Mouse (Mus musculus) embryonic facial prominence, embryonic 10.5 days (tissue): ENCODE results near the gene Gbp10. TPM values are rescaled to one million over a fixed set of nuclear protein-coding genes. Genes with fewer than 3 reads are reported as not detected.
"Not testable (repeated sequence)": the region's sequence is repeated elsewhere in the genome, so short reads cannot be mapped to it uniquely, and the experiment has no call there.

Experiments
- DNase-seq: peaks from one replicate; pipeline ENCODE4 v3.0.0-alpha.2; 2017; ENCODE audit warnings: low spot score
- H3K27ac ChIP-seq: fragments of 300-500 bp; sonication (generic); replicated peaks from 2 replicates; pipeline ENCODE4 v1.5.1; 2016; ENCODE audit warnings: mild to moderate bottlenecking
- H3K27me3 ChIP-seq: fragments of 300-500 bp; sonication (generic); replicated peaks from 2 replicates; pipeline ENCODE4 v1.6.1; 2016; ENCODE audit warnings: low read depth, mild to moderate bottlenecking; ENCODE audit not compliant: poor library complexity, severe bottlenecking
- H3K36me3 ChIP-seq: fragments of 300-500 bp; sonication (generic); replicated peaks from 2 replicates; pipeline ENCODE4 v1.6.1; 2016; ENCODE audit warnings: mild to moderate bottlenecking, moderate library complexity
- H3K4me1 ChIP-seq: fragments of 300-500 bp; sonication (generic); 2 replicates; pipeline ENCODE4 v1.6.1; 2016
- H3K4me3 ChIP-seq: fragments of 300-500 bp; sonication (generic); 2 replicates; pipeline ENCODE4 v1.5.1; 2016; ENCODE audit warnings: mild to moderate bottlenecking, moderate library complexity
- H3K9me3 ChIP-seq: fragments of 300-500 bp; sonication (generic); 2 replicates; pipeline ENCODE4 v1.6.1; 2016; ENCODE audit warnings: mild to moderate bottlenecking
- WGBS: fragments of 180-500 bp; shearing (Covaris S2); methylation state at CpG from one replicate; pipeline ENCODE4 v1.1.7; 2016; 5-methylcytosine and 5-hydroxymethylcytosine counted together
- polyA plus RNA-seq: library from polyadenylated mRNA; unstranded; fragments of >200 nt; fragmentation: Nextera tagmentation; extraction: Ambion mirVana; gene quantifications from 2 replicates; pipeline ENCODE4 v1.2.1, GENCODE M21; 2016

Gbp10 gene
- 0.10 and 0.30 TPM in 2 replicates for polyA plus RNA-seq

- not testable (repeated sequence) for H3K4me3 ChIP-seq, H3K27ac ChIP-seq, H3K27me3 ChIP-seq, DNase-seq, H3K36me3 ChIP-seq, H3K9me3 ChIP-seq, H3K4me1 ChIP-seq
Observed at GRCm38 (mm10) chr5:105239483-105240047, at the start of gene Gbp10. Gene Gbp10 (minus strand): TSS chr5:105239533.

DNA sequence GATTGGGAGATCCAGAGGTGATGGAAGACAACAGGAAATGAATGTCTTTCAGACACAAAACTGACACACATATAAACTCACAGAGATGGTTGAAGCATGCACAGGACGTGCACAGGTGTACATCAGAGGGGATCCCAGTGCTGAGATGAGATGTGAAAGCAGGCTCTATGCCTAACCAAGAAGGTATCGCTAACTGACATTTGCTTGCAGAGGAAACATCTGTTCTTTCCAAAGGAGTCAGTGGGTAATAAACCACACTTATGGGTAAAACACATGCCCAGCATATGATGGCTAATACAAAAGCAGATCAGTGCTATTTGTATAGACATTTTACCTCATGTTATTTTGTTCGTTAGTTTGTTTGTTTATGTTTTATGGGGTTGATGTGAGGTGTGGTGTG is 21.3 kb upstream of the Gbp10 start:
- 100% methylated on average over 1 of the region's 3 CpGs for WGBS
- not testable (repeated sequence) for H3K9me3 ChIP-seq, H3K4me3 ChIP-seq, H3K27me3 ChIP-seq, H3K27ac ChIP-seq, H3K4me1 ChIP-seq, H3K36me3 ChIP-seq, DNase-seq

GRCm38 (mm10) chr5:105252491-105252890 is 13.2 kb upstream of the Gbp10 start:
- no peaks in the 10 kb centered on the region for H3K27me3 ChIP-seq
- no peak overlapping the region for H3K4me3 ChIP-seq
- no peaks in the 10 kb centered on the region for H3K9me3 ChIP-seq
- no peaks in the 10 kb centered on the region for H3K36me3 ChIP-seq
- H3K27ac ChIP-seq = no peak overlapping the region
- no peak for DNase-seq
- H3K4me1 ChIP-seq = no peaks in the 10 kb centered on the region

DNA sequence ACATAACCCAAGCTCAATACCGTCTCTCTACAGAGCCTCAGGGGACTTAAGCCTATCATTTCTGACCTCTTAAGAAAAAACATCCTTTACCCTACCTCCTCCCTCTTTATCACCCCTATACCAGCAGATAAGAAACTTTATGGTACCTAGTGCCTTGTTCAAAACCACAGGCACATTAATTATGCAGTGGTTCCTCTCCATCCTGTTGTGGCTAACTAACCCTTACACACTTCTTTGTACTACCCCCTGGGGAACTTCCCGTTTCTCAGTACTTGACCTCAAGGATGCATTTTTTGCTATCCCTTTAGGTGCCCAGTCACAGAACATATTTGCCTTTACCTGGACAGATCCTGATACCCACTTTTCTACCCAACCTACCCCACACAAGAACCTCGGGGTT is 5.4 kb upstream of the Gbp10 start:
- H3K36me3 ChIP-seq, H3K4me3 ChIP-seq, H3K27me3 ChIP-seq, H3K4me1 ChIP-seq, DNase-seq, H3K27ac ChIP-seq, H3K9me3 ChIP-seq: not testable (repeated sequence)
- WGBS = 81% methylated on average over 3 of the region's 3 CpGs

GRCm38 (mm10) chr5:105240982-105241381 is 1.6 kb upstream of the Gbp10 start:
- not testable (repeated sequence) for H3K27me3 ChIP-seq, H3K4me1 ChIP-seq, H3K9me3 ChIP-seq, H3K4me3 ChIP-seq, H3K27ac ChIP-seq, H3K36me3 ChIP-seq, DNase-seq
- WGBS = 83% methylated on average over 5 of the region's 5 CpGs

- not testable (repeated sequence) for DNase-seq, H3K4me1 ChIP-seq, H3K4me3 ChIP-seq, H3K36me3 ChIP-seq, H3K27ac ChIP-seq, H3K9me3 ChIP-seq, H3K27me3 ChIP-seq
- WGBS = 81% methylated on average over 1 of the region's 1 CpGs
Observed at GRCm38 (mm10) chr5:105238402-105238801, 931 bp downstream of the Gbp10 start.

GRCm38 (mm10) chr5:105236040-105236439 is 3.3 kb downstream of the Gbp10 start:
- H3K9me3 ChIP-seq, H3K4me3 ChIP-seq, H3K27me3 ChIP-seq, H3K4me1 ChIP-seq, H3K36me3 ChIP-seq, DNase-seq, H3K27ac ChIP-seq: not testable (repeated sequence)
- WGBS = 83% methylated on average over 3 of the region's 3 CpGs

DNA sequence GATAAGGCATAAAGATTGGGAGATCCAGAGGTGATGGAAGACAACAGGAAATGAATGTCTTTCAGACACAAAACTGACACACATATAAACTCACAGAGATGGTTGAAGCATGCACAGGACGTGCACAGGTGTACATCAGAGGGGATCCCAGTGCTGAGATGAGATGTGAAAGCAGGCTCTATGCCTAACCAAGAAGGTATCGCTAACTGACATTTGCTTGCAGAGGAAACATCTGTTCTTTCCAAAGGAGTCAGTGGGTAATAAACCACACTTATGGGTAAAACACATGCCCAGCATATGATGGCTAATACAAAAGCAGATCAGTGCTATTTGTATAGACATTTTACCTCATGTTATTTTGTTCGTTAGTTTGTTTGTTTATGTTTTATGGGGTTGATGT is 30.4 kb downstream of the Gbp10 start:
- WGBS = 92% methylated on average over 1 of the region's 3 CpGs
- H3K9me3 ChIP-seq, H3K36me3 ChIP-seq, H3K27ac ChIP-seq, DNase-seq, H3K4me1 ChIP-seq, H3K4me3 ChIP-seq, H3K27me3 ChIP-seq: not testable (repeated sequence)

- not testable (repeated sequence) for H3K9me3 ChIP-seq, H3K4me3 ChIP-seq, H3K36me3 ChIP-seq, DNase-seq, H3K4me1 ChIP-seq, H3K27ac ChIP-seq, H3K27me3 ChIP-seq
- 87% methylated on average over 4 of the region's 4 CpGs for WGBS
Observed at GRCm38 (mm10) chr5:105200791-105201355, 38.5 kb downstream of the Gbp10 start.

GRCm38 (mm10) chr5:105199149-105199548 is 40.2 kb downstream of the Gbp10 start:
- H3K4me3 ChIP-seq, DNase-seq, H3K9me3 ChIP-seq, H3K4me1 ChIP-seq, H3K36me3 ChIP-seq, H3K27ac ChIP-seq, H3K27me3 ChIP-seq: not testable (repeated sequence)
- WGBS = 96% methylated on average over 1 of the region's 1 CpGs

DNA sequence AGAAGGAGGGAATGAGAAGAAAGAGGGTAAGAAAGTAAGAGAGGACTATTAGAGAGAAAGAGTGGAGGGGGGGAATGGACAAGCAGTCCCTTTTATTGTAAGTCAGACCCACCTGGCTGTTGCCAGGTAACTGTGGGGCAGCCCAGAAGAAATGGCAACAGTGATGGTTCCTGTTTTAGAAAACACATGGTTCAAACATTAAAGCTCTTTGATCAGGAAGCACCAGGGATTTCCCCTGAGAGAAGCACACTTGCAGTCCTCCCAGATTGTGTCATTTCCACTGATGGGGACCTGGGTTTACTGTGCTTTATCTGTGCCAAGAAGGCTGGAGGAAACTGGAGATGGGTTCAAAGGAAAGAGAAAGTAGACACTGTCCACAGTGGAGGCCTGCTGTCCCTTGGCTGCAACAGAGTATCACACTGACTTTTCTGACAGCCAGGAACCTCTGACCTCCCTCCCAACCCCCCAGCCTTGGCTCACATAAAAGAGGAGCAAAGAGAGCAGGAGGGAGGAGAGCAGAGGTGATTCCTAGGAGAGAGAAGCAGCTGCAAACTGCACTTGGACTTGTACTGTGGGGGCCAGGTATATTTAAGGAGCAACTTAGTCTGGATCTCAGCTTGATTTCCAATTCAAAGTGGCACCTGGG is 41.3 kb downstream of the Gbp10 start:
- not testable (repeated sequence) for DNase-seq

GRCm38 (mm10) chr5:105196308-105196707 is 43.0 kb downstream of the Gbp10 start:
- not testable (repeated sequence) for H3K4me1 ChIP-seq, H3K9me3 ChIP-seq, H3K36me3 ChIP-seq, H3K27me3 ChIP-seq, H3K27ac ChIP-seq, H3K4me3 ChIP-seq, DNase-seq
- 90% methylated on average over 5 of the region's 5 CpGs for WGBS

More for the DNA sequence above, 41.3 kb downstream of the Gbp10 start:
- not testable (repeated sequence) for H3K9me3 ChIP-seq, H3K27me3 ChIP-seq, H3K4me3 ChIP-seq, H3K27ac ChIP-seq, H3K4me1 ChIP-seq, H3K36me3 ChIP-seq

DNA sequence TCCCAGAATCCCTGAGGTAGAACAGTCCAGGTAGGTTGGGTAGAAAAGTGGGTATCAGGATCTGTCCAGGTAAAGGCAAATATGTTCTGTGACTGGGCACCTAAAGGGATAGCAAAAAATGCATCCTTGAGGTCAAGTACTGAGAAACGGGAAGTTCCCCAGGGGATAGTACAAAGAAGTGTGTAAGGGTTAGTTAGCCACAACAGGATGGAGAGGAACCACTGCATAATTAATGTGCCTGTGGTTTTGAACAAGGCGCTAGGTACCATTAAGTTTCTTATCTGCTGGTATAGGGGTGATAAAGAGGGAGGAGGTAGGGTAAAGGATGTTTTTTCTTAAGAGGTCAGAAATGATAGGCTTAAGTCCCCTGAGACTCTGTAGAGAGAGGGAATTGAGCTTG is 46.8 kb downstream of the Gbp10 start:
- H3K36me3 ChIP-seq, H3K9me3 ChIP-seq, H3K4me1 ChIP-seq, H3K4me3 ChIP-seq, H3K27me3 ChIP-seq, H3K27ac ChIP-seq, DNase-seq: not testable (repeated sequence)
- 86% methylated on average over 2 of the region's 2 CpGs for WGBS
